Mouse (Mus musculus): Measurements from ENCODE around the gene Rpl31.

DNA sequence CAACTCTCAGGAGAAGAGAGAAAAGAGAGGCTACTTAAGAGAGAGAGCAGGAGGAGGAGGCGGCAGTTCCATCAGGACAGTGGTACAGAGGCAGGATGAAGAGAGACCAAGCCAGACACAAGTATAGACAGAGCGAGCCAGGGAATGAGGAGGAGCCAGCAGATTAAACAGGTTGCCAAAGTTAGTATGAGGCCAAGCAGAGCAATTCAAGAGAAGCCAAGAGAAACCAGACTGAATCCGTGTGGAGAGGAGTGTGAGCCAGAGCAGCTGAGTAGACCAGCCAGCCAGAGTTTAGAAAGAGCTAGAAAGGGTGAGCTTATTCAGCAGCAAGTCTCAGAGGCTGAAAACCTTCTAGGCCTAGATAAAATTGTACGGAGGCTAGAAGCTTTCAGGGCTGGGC lies 19.9 kb downstream of the Rpl31 start:
- no peak for TF ChIP-seq POLR2A (IDR thresholded peaks at IDR 0.05; ENCODE audit: control insufficient read depth, low read depth, low read length)
- no peak for TF ChIP-seq CTCF (IDR thresholded peaks at IDR 0.05; ENCODE audit: control insufficient read depth, insufficient read depth, insufficient replicate concordance, low read depth, low read length)
